In genomic region chr6:128355726-128356416, GRCm38 (mm10) we compare ENCODE assay signal across 8 mouse cellular contexts. TPM values are rescaled to one million over a fixed set of nuclear protein-coding genes. Genes with fewer than 3 reads are reported as not detected.
DNase-seq lines count a peak whose midpoint lies in the region; ATAC-seq lines count a peak whose summit lies in the region.

Tulp3 (minus strand) TSS chr6:128355851.

- H3K4me3 ChIP-seq in megakaryocyte, embryonic 14.5 days (replicated peaks) = peak within 1 kb of the TSS; percentile 96

- peaks cover 39% of the 10 kb centered on the region for H3K4me1 ChIP-seq in megakaryocyte, embryonic 14.5 days

- H3K9me3 ChIP-seq in megakaryocyte, embryonic 14.5 days = no peaks in the 10 kb centered on the region

- H3K27me3 ChIP-seq in megakaryocyte, embryonic 14.5 days (replicated peaks) = no peaks in the 10 kb centered on the region

- peak; percentile 97 for DNase-seq in ZHBTc4 (ENCODE audit: low read depth, low spot score)
- peak; percentile 94 to 95 for DNase-seq in gastrocnemius, adult 8-10 months (ENCODE audit: low spot score in 2 of 2)
- DNase-seq in hindlimb bud, embryonic 11.5 days (ENCODE audit: extremely low spot score, low read depth, low spot score) = peak; percentile 80
- peak; percentile 90 to 97 for DNase-seq in left cerebral cortex, adult 8-10 months (ENCODE audit: low spot score in 2 of 2)
- DNase-seq in right cerebral cortex, postnatal 10 days (ENCODE audit: low spot score in 2 of 2) = peak; percentile 99
- DNase-seq in urinary bladder, postnatal 25 days (ENCODE audit: low spot score) = peak; percentile 92

- peaks cover 34% of the 10 kb centered on the region for H3K36me3 ChIP-seq in megakaryocyte, embryonic 14.5 days (replicated peaks; ENCODE audit: low read length)

- peak; percentile 97 for ATAC-seq in common myeloid progenitor, adult 5-6 weeks (replicated peaks; ENCODE audit: low read depth, poor library complexity, severe bottlenecking)

RNA-seq across cellular contexts. Expression of gene Tulp3, which starts in this region (rescaled TPM):
- total RNA-seq in common myeloid progenitor, adult 5-6 weeks (2017) = 0.19 and 0.27 TPM in 2 replicates
- total RNA-seq in gastrocnemius, adult 8-10 months (2022) = 1 to 10 TPM; 5.8 to 7.9 (median 6.7) TPM
- 10 to 100 TPM; 16.6 to 22.1 (median 20.2) TPM for total RNA-seq in left cerebral cortex, adult 8-10 months (2022)
- 2.8 TPM in 1 of 2 replicates, not detected in the other for polyA plus RNA-seq in megakaryocyte, embryonic 14.5 days (2012; ENCODE audit: insufficient read depth, low replicate concordance)

Comparison
In these comparisons a context has a peak if more than half of its experiments do, and no peak if none do; other contexts are left out.
1. Peak in every context shown above with its lines: DNase-seq, ATAC-seq and H3K4me3 ChIP-seq.
2. Peak in ATAC-seq in common myeloid progenitor, adult 5-6 weeks; RNA of the gene not detected or under 1 TPM.